Mouse (Mus musculus): Measurements from ENCODE around the gene Mmp10.

The Mmp10 gene

GRCm38 (mm10) chr9:7502051-7502450 lies at the start of gene Mmp10:
Gene Mmp10 (plus strand): TSS chr9:7502352.
- no peak for DNase-seq (ENCODE audit: low spot score in 2 of 2)

DNA sequence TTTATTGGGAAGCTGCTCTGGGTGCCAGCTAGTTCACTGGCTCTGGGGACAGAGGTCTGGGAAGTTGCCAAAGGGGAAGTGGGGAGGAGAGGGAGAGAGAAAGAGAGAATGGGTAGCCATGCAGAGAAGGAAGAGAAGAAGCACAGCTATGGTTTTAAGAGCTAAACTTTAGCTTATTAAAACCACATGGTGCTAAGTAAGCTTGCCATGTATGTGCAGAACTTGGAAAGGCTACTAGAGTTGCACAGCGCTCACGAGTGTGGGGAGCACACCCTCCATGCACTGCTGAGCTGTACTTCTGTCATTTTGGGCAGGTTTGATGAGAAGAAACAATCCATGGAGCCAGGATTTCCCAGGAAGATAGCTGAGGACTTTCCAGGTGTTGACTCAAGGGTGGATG lies 48.9 kb upstream of the Mmp10 start:
- DNase-seq (ENCODE audit: low spot score in 2 of 2), result no peak

GRCm38 (mm10) chr9:7470262-7470661 lies 31.9 kb upstream of the Mmp10 start:
- DNase-seq (ENCODE audit: low spot score in 2 of 2), result no peak

- no peak for DNase-seq (ENCODE audit: low spot score in 2 of 2)
Observed at GRCm38 (mm10) chr9:7483684-7484394, 18.3 kb upstream of the Mmp10 start.

GRCm38 (mm10) chr9:7501138-7501537 lies 1.0 kb upstream of the Mmp10 start:
- DNase-seq (ENCODE audit: low spot score in 2 of 2), result no peak

- DNase-seq (ENCODE audit: low spot score in 2 of 2), result no peak
Observed at GRCm38 (mm10) chr9:7507321-7507876, 5.2 kb downstream of the Mmp10 start.

DNA sequence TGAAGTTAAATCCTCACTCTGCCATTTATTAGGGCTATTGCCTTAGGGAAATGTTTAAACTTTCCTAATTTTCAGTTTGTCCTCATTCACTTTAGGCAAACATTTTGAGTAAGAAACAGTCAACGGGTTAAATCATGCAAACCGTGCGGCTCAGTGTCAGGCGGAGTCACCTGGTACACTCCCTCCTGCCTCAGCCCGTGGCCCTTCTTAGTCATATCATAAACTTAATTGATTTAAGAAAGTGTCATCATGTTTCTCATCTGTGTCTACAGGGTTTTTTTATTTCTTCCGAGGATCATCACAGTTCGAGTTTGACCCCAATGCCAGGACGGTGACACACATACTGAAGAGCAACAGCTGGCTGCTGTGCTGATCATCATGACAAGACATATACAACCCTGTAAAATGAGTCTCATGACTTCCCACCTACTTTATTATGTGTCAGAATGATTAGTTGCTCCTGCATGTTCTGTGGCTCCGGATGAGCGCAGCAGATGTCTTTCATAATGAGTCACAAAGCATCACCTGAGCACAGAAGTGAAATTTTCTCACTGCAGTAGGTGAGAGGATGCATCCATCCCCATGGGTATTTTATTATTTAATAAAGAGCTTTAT lies 7.6 kb downstream of the Mmp10 start:
- DNase-seq (ENCODE audit: low spot score in 2 of 2), result no peak

DNA sequence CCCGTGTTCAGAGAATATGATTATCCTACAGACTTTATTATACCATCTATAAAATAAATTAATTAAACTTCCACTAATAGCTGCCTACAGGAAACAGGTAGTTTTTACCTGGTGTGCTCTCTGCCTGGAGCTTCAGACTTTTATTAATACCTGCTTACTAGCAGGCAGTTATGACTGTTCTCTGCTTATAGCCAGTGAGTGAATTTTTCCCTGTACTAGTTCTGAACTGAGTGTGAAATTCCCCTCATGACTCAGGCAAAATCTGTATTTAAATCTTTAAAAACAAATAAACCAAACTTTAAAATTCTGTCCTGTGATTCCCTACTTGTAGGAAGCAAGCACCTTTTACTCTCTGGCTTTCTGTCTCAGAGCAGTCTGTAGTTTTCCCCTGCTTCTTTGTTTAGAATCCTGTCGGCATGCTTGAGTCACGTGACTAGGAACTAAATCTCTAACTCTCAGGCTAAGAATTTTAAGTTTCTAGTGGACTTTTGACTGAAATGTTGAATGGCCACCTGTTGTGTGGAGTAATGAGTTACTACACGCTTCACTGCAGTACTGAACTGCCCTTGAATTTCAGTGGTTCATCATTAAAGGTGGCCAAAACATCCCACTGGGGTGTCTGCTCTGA lies 15.9 kb downstream of the Mmp10 start:
- DNase-seq (ENCODE audit: low spot score in 2 of 2), result no peak

GRCm38 (mm10) chr9:7526255-7526940 lies 24.2 kb downstream of the Mmp10 start:
- DNase-seq (ENCODE audit: low spot score in 2 of 2), result no peak

DNA sequence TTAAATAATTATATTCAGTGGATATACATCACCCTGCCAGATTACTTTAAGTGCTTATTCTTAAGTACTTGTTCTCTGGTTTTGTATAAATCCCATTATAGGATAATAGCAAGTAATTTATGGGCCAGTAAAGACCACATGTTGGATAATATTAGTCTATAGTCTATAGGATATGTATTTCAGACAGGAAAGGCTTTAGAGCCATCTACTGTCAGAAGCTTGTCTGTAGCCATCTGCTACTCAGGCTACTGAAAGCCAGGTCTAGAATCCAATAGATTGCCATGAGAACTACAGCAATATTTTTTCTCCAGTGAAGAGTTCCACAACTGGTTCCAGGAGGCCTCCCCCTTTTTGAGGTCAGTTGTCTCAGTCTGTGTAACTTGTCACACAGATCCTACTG lies 40.6 kb downstream of the Mmp10 start:
- DNase-seq (ENCODE audit: low spot score in 2 of 2), result no peak

GRCm38 (mm10) chr9:7544923-7545457 lies 42.8 kb downstream of the Mmp10 start:
- no peak for DNase-seq (ENCODE audit: low spot score in 2 of 2)

- DNase-seq (ENCODE audit: low spot score in 2 of 2), result no peak
Observed at GRCm38 (mm10) chr9:7545471-7545870, 43.3 kb downstream of the Mmp10 start.

- DNase-seq (ENCODE audit: low spot score in 2 of 2), result no peak
Observed at GRCm38 (mm10) chr9:7545920-7546319, 43.8 kb downstream of the Mmp10 start.

DNA sequence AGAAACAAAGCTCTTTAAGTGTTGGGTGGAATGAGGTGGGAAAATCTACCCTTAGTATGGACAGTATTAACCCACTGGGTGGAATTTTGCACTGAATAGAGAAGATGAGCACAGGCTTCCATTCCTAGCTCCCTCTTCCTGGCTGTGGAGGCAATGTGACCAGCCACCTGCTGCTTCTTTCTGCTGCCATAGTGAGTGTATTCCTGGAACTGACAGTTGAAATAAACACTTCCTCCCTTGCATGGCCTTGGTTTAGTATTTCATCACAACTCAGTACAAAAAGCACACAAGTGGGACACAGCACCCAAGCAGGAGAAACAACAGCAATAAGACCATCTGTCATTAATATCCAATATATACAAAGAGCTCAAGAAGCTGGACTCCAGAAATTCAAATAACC lies 49.8 kb downstream of the Mmp10 start:
- DNase-seq (ENCODE audit: low spot score in 2 of 2), result no peak

DNA sequence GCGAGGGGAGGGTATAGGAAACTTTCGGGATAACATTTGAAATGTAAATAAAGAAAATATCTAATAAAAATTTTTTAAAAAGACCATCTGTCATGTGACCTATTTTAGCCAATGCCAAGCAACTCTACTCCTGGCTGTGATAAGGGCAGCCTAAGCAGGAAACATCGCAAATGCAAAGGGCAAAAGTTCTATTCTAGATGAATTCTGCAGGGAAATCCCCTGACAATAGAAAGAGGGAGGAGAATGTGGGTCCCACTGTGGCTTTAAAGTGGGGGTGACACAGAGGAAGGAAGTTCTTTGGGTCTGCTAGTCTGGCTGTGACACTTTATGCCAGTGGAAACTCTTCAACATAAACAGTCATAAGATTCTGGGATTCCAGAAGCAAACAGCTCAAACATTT lies 51.4 kb downstream of the Mmp10 start:
- no peak for DNase-seq (ENCODE audit: low spot score in 2 of 2)

- DNase-seq (ENCODE audit: low spot score in 2 of 2), result no peak
Observed at GRCm38 (mm10) chr9:7554382-7554781, 52.2 kb downstream of the Mmp10 start.

- no peak for DNase-seq (ENCODE audit: low spot score in 2 of 2)
Observed at GRCm38 (mm10) chr9:7558221-7559017, 56.3 kb downstream of the Mmp10 start, which contains the start of gene Mmp8. Gene Mmp8 (plus strand): TSS chr9:7558456.
